Mouse (Mus musculus): Measurements from ENCODE around the gene Coq2.

The Coq2 gene

GRCm38 (mm10) chr5:100663011-100663410 is 11.9 kb downstream of the Coq2 start:
- no peak for DNase-seq (ENCODE audit: low spot score)

GRCm38 (mm10) chr5:100658460-100658859 is 16.5 kb downstream of the Coq2 start:
- no peak for DNase-seq (ENCODE audit: low spot score)

GRCm38 (mm10) chr5:100656352-100656751 is 18.6 kb downstream of the Coq2 start:
- no peak for DNase-seq (ENCODE audit: low spot score)

DNA sequence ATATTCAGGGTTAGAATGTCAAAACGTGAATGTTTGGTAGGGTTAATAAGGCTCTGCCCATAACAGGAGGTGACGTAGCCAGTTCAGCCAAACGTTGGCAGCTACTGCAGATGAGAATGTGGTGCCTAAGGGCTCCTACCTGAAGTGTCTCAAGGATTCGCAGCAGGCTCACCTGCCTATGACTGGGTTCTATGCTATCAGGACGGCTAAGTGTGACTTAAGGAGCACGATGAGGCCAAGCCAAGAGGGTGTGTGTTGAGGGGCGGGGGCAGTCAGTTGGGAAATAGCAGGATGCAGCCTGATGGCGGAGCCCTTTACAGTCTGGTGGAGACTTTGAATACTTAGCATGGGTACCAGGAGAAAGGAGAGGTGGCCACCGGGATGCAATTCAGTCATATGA is 22.6 kb downstream of the Coq2 start:
- DNase-seq (ENCODE audit: low spot score) = no peak

DNA sequence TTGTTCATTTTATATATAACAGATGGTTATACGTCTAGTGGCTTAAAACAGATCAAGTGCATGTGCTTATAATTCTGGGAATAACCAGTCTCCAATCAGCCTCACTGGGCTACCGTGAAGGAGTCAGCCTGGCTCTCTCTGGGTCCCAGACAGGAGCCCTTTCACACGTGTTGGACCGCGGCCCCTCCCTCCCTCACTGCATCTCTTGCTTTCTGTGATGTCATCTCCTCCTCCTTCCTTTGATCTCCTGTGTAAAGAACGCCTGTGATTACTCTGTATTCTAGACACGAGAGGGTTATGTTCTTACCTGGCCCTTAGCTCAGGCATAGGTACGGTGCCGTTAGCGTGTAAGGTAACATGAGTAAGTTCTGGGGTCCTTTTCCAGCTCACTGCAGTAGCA is 23.5 kb downstream of the Coq2 start:
- DNase-seq (ENCODE audit: low spot score) = peak; percentile 63

GRCm38 (mm10) chr5:100650969-100651368 is 24.0 kb downstream of the Coq2 start:
- DNase-seq (ENCODE audit: low spot score) = no peak

- no peak for DNase-seq (ENCODE audit: low spot score)
Observed at GRCm38 (mm10) chr5:100648546-100648945, 26.4 kb downstream of the Coq2 start.

- DNase-seq (ENCODE audit: low spot score) = no peak
Observed at GRCm38 (mm10) chr5:100648046-100648445, 26.9 kb downstream of the Coq2 start.

- DNase-seq (ENCODE audit: low spot score) = no peak
Observed at GRCm38 (mm10) chr5:100646558-100646957, 28.4 kb downstream of the Coq2 start.

- no peak for DNase-seq (ENCODE audit: low spot score)
Observed at GRCm38 (mm10) chr5:100643991-100644535, 30.9 kb downstream of the Coq2 start.

- DNase-seq (ENCODE audit: low spot score) = peak; percentile 64
Observed at GRCm38 (mm10) chr5:100643253-100643990, 31.5 kb downstream of the Coq2 start.

GRCm38 (mm10) chr5:100642316-100642715 is 32.6 kb downstream of the Coq2 start:
- peak; percentile 43 for DNase-seq (ENCODE audit: low spot score)

- DNase-seq (ENCODE audit: low spot score) = no peak
Observed at GRCm38 (mm10) chr5:100638483-100638882, 36.5 kb downstream of the Coq2 start.

GRCm38 (mm10) chr5:100636794-100637544 is 38.0 kb downstream of the Coq2 start:
- DNase-seq (ENCODE audit: low spot score) = no peak

GRCm38 (mm10) chr5:100635908-100636307 is 39.0 kb downstream of the Coq2 start:
- DNase-seq (ENCODE audit: low spot score) = no peak

DNA sequence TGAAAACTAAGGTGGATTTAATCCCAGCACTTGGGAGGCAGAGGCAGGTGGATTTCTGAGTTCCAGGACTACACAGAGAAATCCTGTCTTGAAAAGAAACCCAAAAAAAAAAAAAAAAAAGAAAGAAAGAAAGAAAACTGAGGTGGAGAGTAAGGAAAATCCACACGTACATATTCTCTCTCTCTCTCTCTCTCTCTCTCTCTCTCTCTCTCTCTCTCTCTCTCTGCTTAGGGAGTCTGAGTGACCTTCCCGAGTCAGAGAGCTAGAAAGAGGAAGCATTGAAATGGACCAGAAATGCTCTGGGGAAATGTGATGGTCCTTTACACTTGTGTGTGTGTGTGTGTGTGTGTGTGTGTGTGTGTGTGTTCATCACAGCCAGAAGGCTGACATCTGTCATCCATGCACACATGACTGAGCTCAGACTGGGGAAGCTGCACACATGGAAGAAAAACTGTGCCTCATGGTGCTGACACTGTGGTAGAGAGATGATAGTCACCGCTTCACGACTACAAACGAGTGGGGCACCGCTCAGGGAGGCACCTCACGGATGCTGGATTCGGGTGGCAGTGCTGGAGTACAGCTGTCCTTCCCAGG is 40.0 kb downstream of the Coq2 start:
- DNase-seq (ENCODE audit: low spot score) = no peak

- no peak for DNase-seq (ENCODE audit: low spot score)
Observed at GRCm38 (mm10) chr5:100632540-100633129, 42.3 kb downstream of the Coq2 start.

DNA sequence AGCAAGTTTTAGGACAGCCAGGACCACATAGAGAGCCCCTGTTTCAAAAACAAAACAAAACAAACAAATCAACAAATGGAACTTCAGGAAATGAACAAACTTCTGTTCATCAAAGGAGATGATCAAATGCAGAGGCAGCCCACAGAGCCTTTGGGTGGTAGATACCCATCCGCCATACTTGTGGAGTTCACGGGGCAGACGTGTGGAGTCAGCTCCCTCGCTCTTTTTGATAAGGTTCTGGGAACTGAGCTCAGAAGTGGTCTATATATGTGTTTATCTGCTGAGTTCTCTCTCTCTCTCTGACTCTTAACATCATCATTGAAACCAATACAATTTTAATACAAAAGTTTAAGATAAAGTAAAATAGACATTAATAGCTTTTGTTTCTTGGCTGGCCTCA is 46.1 kb downstream of the Coq2 start:
- DNase-seq (ENCODE audit: low spot score) = no peak

- no peak for DNase-seq (ENCODE audit: low spot score)
Observed at GRCm38 (mm10) chr5:100626526-100626925, 48.4 kb downstream of the Coq2 start.

DNA sequence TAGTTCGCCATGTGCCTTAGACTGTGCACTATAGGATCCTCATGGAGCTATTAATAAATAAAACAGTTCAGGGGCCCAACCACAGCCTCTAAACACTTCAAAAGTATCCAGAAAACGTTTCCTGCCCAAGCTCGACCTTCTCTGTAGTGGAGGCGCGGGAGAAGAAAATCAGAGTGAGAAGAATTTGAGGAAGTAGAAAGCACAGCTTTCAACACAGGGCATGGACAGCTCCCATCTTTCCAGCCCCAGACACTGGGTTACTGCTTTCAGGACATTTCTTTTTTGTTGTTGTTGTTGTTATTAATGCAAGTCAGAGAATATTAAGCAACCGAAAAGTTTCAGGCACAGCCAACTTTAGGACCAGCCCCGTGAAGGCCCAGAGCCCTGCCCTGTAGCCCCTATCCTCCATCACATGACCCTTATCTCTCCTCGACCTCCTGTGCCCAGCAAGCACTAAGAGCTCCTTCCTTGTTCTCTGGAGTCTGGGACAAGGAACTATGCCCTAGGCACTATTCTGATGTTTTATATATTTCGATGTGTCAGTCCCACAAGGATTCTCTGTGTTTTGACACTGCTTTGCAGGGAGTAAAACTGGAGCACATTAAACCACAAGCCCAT is 50.1 kb downstream of the Coq2 start:
- no peak for DNase-seq (ENCODE audit: low spot score)

DNA sequence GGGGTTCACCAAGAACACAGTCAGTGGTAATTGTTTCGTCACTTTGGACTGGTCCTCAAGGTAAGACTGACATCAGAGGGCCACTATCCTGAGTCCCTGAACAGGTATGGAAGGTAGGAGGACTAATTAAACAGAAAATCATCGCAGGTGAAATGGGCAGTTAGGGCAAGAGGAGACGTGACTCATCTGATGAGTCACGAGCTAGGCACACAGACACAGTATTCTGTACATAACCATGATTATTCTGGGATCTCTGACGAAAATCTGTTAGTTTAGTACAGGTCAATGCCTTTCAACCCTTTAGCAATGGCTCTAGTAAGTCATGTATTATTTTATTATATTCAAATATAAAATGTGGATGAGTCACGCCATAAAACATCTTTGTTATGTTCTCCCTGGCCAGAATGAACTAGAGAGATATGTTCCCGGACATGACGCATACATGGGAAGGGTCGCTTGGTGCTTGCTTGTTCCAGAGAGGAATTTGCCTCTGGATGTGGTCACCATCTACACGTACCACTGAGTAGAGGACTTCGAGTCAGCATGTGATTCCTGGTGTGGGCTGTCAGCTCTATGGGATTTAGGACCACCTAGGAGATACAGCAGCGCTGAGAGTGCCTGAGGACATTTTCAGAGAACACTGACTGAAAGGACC is 52.3 kb downstream of the Coq2 start:
- DNase-seq (ENCODE audit: low spot score) = no peak

All from T-cell, adult 2 months (primary cell).